Mouse (Mus musculus): Measurements from ENCODE around the gene Mpv17l. TPM values are rescaled to one million over a fixed set of nuclear protein-coding genes. Genes with fewer than 3 reads are reported as not detected.
"Not testable (repeated sequence)": the region's sequence is repeated elsewhere in the genome, so short reads cannot be mapped to it uniquely, and the experiment has no call there.

Mpv17l gene
- polyA plus RNA-seq, 1 experiment from 2014 or later, result 11.9 TPM

GRCm38 (mm10) chr16:13972051-13972450, 69.1 kb downstream of the Mpv17l start:
- WGBS, result 94% methylated on average over 8 of the region's 8 CpGs

GRCm38 (mm10) chr16:13976358-13976896, 73.5 kb downstream of the Mpv17l start:
- not testable (repeated sequence) for DNase-seq (ENCODE audit: low spot score); H3K4me3 ChIP-seq (ENCODE audit: low read depth, low read length); ATAC-seq; H3K4me2 ChIP-seq (replicated peaks; ENCODE audit: low read depth, low read length); H3K9ac ChIP-seq (replicated peaks; ENCODE audit: low read depth); H3K36me3 ChIP-seq (ENCODE audit: insufficient read depth, low read length); H3K4me1 ChIP-seq (ENCODE audit: insufficient read depth, low read depth, low read length); H3K27me3 ChIP-seq (replicated peaks; ENCODE audit: insufficient read depth, low read length); H3K9me3 ChIP-seq (ENCODE audit: low read length); H3K27ac ChIP-seq (ENCODE audit: low read length)
- 86% methylated on average over 4 of the region's 4 CpGs for WGBS

More at GRCm38 (mm10) chr16:13972051-13972450, 69.1 kb downstream of the Mpv17l start:
- Histone ChIP-seq H3K9me3 (ENCODE audit: low read length) (no peaks in the 10 kb centered on the region), H3K27me3 (replicated peaks; ENCODE audit: insufficient read depth, low read length) (no peaks in the 10 kb centered on the region), H3K36me3 (ENCODE audit: insufficient read depth, low read length) (no peaks in the 10 kb centered on the region), H3K9ac (replicated peaks; ENCODE audit: low read depth) (no peak overlapping the region), H3K4me2 (replicated peaks; ENCODE audit: low read depth, low read length) (no peak overlapping the region), H3K27ac (ENCODE audit: low read length) (no peak overlapping the region), H3K4me3 (ENCODE audit: low read depth, low read length) (no peak overlapping the region), H3K4me1 (ENCODE audit: insufficient read depth, low read depth, low read length) (no peaks in the 10 kb centered on the region)
- ATAC-seq, result no peak
- no peak for DNase-seq (ENCODE audit: low spot score)
- TF ChIP-seq EP300 (IDR thresholded peaks at IDR 0.05) (no peak), CTCF (IDR thresholded peaks at IDR 0.05) (no peak)

GRCm38 (mm10) chr16:13977026-13977425, 74.1 kb downstream of the Mpv17l start:
- ATAC-seq; H3K4me1 ChIP-seq (ENCODE audit: insufficient read depth, low read depth, low read length); H3K27me3 ChIP-seq (replicated peaks; ENCODE audit: insufficient read depth, low read length); H3K4me3 ChIP-seq (ENCODE audit: low read depth, low read length); H3K9ac ChIP-seq (replicated peaks; ENCODE audit: low read depth); H3K4me2 ChIP-seq (replicated peaks; ENCODE audit: low read depth, low read length); DNase-seq (ENCODE audit: low spot score); H3K27ac ChIP-seq (ENCODE audit: low read length); H3K36me3 ChIP-seq (ENCODE audit: insufficient read depth, low read length); H3K9me3 ChIP-seq (ENCODE audit: low read length): not testable (repeated sequence)
- 61% methylated on average over 1 of the region's 1 CpGs for WGBS

- H3K9ac ChIP-seq (replicated peaks; ENCODE audit: low read depth); H3K27me3 ChIP-seq (replicated peaks; ENCODE audit: insufficient read depth, low read length); H3K4me1 ChIP-seq (ENCODE audit: insufficient read depth, low read depth, low read length); H3K9me3 ChIP-seq (ENCODE audit: low read length); H3K4me3 ChIP-seq (ENCODE audit: low read depth, low read length); H3K4me2 ChIP-seq (replicated peaks; ENCODE audit: low read depth, low read length); H3K36me3 ChIP-seq (ENCODE audit: insufficient read depth, low read length); H3K27ac ChIP-seq (ENCODE audit: low read length); ATAC-seq; DNase-seq (ENCODE audit: low spot score): not testable (repeated sequence)
- 80% methylated on average over 3 of the region's 3 CpGs for WGBS
These were observed 78.8 kb downstream of the Mpv17l start for GRCm38 (mm10) chr16:13981726-13982125.

- Histone ChIP-seq H3K4me2 (replicated peaks; ENCODE audit: low read depth, low read length) (no peak overlapping the region), H3K9me3 (ENCODE audit: low read length) (no peaks in the 10 kb centered on the region), H3K4me3 (ENCODE audit: low read depth, low read length) (no peak overlapping the region), H3K9ac (replicated peaks; ENCODE audit: low read depth) (no peak overlapping the region), H3K4me1 (ENCODE audit: insufficient read depth, low read depth, low read length) (peaks cover 7% of the 10 kb centered on the region), H3K27ac (ENCODE audit: low read length) (no peak overlapping the region), H3K36me3 (ENCODE audit: insufficient read depth, low read length) (no peaks in the 10 kb centered on the region), H3K27me3 (replicated peaks; ENCODE audit: insufficient read depth, low read length) (no peaks in the 10 kb centered on the region)
- DNase-seq (ENCODE audit: low spot score) (no peak), ATAC-seq (no peak)
- WGBS, result 92% methylated on average over 5 of the region's 5 CpGs
- TF ChIP-seq EP300 (IDR thresholded peaks at IDR 0.05) (no peak), CTCF (IDR thresholded peaks at IDR 0.05) (no peak)
These were observed 80.2 kb downstream of the Mpv17l start for GRCm38 (mm10) chr16:13983161-13983560.

- Histone ChIP-seq H3K4me3 (ENCODE audit: low read depth, low read length) (no peak overlapping the region), H3K27me3 (replicated peaks; ENCODE audit: insufficient read depth, low read length) (no peaks in the 10 kb centered on the region), H3K9ac (replicated peaks; ENCODE audit: low read depth) (no peak overlapping the region), H3K36me3 (ENCODE audit: insufficient read depth, low read length) (no peaks in the 10 kb centered on the region), H3K4me1 (ENCODE audit: insufficient read depth, low read depth, low read length) (peaks cover 7% of the 10 kb centered on the region), H3K9me3 (ENCODE audit: low read length) (no peaks in the 10 kb centered on the region), H3K4me2 (replicated peaks; ENCODE audit: low read depth, low read length) (no peak overlapping the region), H3K27ac (ENCODE audit: low read length) (no peak overlapping the region)
- 63% methylated on average over 3 of the region's 3 CpGs for WGBS
- ATAC-seq, result no peak
- TF ChIP-seq EP300 (IDR thresholded peaks at IDR 0.05), result no peak
- TF ChIP-seq CTCF (IDR thresholded peaks at IDR 0.05), result no peak
- no peak for DNase-seq (ENCODE audit: low spot score)
These were observed 83.2 kb downstream of the Mpv17l start for GRCm38 (mm10) chr16:13986197-13986573.
